Mouse (Mus musculus): ENCODE measurements around the gene Zfp618.

The Zfp618 gene

DNA sequence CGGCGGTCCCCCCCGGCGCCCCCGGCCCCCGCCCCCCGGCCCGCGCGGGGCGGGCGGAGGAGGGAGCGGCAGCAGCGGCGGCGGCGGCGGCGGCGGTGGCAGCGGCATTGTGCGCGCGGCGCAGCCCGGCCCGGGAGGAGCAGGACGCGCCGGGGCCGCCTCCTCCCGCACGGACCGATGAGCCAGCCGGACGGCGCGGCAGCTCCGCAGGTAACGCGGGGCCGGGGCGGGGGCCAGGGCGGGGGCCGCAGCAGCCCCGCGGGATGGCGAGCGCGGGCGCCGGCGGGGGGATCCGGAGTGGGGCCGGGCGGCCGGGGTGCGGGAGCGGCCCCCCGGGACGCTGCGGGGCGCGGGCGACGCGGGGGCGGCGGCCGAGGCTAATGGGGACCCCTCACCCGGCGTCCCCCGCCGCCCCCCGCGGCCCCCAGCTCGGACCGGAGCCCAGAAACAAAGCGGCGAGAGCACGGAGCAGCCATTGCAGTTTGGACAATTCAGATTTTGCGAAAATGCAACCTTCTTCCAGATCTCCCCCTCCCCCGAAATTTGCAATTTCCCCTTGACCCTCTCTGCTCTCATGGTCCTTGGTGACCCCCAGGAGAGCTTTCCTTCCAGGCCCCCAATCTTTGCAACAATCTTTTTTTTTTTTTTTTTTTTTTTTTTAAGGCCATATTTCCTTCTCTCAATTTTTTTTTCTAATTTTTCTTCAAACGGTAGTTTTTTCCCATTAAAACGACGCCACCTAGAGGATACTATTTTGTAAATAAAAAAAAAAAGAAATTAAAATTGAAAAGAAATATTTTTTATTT, at the start of gene Zfp618:
TSS of gene Zfp618 (plus strand) at position 77 of the 806 bp plus-strand sequence.
- no peak for DNase-seq (ENCODE audit: low spot score)

DNA sequence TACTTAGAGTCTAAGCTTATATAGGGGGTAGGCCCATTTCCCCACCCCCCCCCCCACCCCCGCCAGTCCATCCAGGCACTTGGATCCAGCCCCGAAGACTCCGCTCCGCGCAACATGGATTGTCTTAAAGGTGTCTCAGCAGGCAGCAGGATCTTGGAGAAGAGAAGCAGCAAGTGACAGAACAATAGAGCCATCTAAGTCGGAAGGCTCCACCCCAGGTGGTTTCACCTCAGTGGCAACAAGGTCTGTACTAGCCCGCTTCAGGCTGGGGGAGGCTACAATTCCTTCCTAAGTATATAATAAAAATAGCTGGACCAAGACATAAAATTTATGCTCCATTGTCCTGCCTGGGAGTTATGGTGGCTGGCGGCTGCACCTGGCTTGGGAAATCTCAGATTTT, 48.3 kb upstream of the Zfp618 start:
- DNase-seq (ENCODE audit: low spot score): no peak

DNA sequence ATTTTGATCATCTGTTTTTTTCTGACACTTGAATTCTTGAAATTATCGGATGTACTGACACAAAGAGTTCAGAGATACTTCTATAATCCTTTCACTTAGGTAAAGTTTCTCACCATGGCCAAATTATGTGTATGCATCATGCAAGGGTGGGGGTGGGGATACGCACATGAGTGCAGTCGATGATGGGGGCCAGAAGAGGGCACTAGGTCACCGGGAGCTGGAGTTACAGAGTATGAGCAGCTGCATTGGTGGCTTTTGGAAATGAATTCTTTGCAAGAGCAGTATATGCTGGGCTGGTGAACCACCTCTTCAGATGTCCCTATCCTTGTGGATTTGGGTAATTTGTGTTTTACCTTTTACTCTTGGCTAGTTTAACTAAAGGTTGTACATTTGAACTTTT, 31.6 kb upstream of the Zfp618 start:
- DNase-seq (ENCODE audit: low spot score): no peak

DNA sequence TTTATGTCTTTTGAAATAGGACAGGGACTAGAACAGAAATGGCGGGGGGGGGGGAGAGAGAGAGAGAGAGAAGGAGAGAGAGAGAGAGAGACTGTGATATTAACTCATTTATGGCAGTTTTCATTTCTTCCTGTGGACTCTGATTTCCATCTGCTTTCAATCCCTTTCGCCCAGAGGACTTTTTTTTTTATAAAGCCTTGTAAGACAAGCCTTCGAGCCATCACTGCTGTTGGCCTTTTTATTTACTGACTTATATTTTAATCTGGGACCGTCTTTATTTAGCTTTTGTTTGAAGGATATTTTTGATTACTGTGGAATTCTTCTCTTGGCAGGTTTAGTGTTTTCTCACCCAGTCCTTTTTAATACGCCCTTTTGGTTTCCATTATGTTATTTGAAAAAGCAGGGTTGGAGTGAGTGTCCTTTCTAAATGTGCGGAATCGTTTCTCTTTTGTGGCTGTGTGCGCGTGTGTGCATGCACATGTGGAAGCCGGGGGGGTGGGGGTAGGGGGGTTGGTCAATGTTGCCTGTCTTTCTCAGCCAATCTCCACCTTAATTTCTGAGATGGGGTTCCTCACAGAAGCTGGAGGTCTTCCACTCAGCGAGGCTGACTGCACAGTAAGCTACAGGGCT, 29.7 kb upstream of the Zfp618 start:
- DNase-seq (ENCODE audit: low spot score): no peak

DNA sequence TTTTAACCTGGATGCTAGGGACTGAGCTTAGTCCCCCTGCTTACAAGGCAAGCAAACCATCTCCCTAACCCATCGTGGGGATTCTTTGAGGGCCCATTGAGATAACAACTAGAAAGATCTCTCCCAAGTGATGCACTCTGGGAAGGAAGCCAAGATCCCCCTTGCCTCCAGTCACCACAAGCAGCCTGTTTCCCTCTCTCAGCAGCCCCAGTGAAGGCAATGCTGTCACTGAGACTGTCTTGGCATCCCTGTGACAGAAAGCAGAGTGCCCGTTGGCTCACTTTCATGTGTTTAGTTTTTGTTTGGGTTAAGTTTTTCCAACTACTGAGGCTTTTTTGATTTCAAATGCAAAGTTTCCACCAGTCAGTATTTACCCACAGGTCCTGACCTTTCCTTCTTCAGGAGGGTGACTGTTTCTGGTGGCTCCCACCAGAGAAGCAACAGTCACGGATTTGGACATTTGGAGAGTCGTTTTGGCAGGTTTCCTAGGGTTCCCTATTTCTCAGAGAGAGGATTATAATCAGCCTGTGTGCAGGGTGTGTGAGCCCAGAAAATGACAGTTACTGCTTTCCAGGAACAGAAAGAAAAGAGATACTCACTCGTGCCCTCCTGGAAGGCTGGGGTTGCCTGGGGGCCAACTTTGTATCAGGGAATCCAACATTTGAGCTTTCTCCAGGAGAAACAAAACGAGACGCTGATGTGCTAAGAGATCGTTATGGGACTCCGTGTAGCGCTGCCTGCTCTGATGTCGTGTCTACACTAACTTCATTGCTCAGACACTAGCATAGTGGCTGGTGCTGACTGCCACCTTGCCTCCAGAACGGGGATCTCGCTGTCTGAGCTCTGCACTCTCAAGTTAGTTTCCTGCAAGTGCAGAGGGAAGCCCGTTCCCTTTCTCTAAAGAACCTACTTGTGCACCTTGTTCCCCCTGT, 23.1 kb upstream of the Zfp618 start:
- DNase-seq (ENCODE audit: low spot score): no peak

DNA sequence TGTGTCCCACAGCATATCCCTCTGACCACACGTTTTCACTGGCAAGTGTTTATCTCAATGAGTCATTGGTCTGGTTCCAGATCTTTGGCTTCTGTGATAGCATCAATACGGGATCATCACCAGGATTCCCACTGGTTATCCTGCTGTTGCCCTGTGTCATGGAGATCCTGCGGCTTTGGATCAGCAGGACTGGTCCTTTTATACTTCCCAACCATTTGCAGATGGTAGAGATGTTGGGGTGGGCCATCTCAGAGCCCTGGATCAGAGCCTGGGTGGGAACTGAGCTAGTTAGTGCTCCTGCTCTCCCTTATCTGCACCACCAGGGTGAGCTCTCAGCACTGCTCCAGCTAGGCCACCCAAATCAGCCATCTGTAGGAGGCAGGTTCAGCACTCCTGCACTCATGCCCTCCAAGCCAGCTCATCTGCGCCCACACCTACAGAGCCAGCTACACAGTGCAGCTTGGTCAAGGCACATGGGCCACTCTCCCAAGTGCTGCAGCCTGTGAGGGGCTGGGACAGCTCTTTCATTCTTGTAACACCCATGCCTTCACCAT, 21.0 kb upstream of the Zfp618 start:
- DNase-seq (ENCODE audit: low spot score): no peak

DNA sequence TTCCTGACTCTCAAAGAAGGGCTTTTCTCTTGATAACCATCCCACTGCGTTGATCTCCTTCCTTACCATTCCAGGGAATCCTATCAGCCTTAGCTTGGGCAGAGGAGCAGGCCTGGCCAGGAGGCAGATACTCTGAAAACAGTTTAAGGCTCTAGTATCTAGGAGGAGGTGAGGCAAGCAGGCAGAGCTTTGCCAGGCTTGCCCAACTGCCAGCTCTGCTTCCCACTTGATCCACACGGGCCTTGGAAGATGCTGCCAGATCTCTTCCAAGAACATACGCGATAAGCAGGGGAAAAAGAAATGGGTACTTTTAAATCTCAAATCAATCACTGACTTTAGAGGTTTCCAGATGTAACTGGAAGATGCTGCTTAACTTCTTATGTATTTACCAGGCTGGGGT, 1.6 kb upstream of the Zfp618 start:
- no peak for DNase-seq (ENCODE audit: low spot score)

DNA sequence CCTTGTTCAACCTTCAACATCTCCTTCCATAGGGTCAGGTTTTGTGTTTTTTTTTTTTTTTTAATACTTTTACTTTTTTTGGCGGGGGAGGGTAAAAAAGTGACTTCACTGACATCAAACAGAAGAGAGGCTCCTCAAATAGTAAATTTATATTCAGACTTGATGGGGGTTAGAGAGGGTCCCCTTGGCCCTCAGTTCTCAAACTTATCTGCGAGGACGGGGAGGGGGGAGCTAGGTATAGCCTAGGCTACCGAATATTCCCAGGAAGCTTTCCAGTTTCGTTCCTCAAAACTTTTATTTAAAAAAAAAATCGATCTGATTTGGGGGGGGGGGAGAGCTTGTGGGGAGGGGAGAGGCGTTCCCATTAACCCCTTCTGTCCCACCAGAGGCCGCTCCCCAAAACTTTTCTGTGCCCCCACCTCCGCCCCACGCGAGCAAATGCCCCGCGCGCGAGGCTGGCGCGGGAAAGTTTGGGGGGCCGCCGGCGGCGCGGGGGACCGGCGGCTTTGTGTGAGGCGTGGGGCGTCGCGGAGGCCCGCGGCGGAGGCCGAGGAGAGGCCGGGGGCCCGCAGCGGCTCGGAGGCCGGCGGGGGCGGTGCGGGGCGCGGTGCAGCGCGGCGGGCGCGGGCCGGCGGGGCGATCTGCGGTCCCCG, 403 bp upstream of the Zfp618 start:
- no peak for DNase-seq (ENCODE audit: low spot score)

DNA sequence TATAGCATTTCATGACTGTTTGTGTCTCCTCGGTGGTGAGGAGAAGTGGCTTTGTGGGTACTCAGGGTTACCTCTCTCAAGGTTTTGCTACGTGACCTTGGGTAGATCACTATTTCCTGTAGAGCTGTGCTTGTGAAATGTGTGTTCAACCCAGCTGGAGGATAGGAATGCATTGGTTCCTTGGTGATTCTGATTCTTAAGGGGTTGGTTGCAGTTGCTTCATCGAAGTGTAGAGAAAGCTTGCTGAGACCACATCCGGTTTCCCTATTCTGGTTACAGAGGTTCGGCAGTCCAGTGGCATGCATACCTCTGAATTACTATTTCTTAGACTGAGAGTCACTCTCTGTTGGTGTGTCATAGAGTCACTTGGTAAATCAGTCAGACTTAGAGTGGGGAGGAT, 4.2 kb downstream of the Zfp618 start:
- no peak for DNase-seq (ENCODE audit: low spot score)

DNA sequence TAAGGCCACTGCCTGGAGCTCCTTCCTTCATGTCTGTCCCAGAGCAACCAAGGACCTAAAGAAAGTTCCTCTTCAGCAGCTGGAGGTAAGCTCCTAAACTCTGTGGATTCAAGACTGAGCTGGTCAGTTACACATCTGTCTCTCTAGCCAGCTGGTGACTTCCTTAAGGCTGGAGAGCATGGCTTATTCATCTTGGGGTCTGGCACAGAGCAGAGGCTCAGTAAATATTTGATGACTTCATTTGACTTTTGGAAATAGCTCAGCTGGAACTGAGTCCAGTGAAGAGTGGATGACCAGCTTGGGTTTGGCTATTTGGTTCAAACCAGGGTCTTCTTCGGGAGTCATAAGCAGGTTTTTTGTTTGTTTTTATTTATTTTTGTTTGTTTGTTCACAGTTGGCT, 6.6 kb downstream of the Zfp618 start:
- no peak for DNase-seq (ENCODE audit: low spot score)

DNA sequence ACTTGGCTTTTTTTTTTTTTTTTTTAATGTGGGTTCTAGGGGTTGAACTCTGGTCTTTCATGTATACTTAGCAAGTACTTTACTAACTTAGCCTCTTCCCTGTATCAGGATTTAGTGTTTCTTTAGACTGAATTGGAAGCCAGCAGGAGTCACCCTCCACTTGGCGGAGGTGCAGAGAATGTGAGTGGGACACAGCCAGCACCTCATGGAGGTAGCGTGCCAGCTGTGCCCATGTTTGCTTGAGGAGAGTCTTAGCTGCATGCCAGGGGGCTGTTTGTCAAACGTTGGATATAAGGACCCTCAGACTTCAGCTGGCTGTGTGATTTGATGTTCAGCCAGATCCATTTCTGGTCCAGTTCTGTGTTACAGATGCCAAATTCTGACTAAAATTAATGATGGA, 7.7 kb downstream of the Zfp618 start:
- no peak for DNase-seq (ENCODE audit: low spot score)

DNA sequence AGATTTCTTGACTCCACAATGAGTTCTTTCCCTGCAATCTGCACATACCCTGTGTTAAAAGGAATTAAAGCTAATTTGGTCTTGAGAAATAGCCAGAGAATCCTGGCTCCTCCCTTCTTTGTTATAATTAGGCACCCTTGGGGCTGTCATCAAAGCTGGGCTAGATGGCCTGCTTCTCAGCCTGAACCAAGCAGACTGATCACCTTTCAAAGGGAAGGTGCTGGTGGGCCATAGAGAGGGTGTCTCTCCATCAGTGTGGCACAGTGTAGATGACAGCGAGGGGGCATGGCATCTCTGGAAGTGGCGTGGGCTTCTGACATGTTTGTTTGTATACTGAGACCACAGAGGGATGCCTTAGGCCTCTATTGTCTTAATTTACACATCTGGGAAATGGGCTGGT, 9.5 kb downstream of the Zfp618 start:
- DNase-seq (ENCODE audit: low spot score): no peak

DNA sequence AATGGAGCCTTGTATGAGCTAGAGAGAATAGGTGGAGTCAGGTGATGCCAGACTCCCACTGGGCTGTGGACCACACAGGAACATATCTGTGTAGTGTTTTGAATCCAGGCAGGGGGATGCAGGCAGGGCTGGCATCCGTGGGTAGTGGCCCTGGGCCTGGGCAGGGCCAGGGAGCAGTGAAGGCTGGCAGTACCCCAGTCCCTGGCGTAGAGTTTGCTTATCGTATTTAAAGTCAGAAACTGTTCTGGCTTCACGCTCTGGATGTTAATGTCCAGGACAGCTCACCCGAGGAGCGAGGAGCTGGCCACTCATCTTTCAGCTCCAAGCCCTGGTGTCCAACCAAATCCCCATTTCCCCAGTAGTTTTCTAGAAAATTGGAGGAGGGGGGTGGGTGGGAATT, 10.2 kb downstream of the Zfp618 start:
- no peak for DNase-seq (ENCODE audit: low spot score)

DNA sequence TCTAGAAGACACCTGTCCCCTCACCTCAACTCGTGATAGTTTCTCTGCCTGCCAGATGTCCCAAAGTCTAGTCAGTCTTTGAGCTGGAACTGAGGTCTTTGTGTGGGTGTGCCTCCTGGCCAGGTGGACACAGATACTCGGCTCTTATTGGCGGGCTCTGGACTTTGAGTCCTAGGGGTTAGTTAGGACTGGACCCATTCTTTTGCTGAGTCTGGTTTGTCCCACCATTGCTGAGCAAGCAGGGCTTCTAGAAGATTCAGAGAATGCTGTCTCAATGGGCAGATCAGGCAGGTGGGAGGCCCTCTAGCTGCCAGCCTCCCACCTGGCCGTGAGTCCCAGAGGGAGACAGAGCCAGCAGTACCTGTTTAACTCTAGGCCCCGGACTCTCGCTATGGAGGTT, 12.1 kb downstream of the Zfp618 start:
- no peak for DNase-seq (ENCODE audit: low spot score)

DNA sequence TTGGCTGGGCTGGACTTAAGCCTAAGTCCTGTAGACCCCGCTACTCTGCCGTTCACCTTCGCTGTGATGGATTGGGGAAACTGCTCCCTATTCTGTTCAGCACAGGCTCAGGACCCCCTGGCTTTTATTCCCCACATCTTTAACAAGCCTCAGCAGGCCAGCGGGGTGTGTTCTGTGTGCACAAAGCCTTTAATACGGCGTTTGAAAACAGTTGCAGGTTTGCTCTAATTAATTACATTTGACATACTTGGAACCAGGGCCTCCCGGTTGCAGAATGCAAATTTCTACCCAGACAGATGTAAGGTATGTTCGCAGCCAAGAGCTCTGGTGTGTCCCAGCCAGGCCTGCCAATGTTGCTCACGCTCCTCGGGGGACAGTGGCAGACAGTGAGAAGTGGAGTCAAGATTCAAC, 13.1 kb downstream of the Zfp618 start:
- DNase-seq (ENCODE audit: low spot score): no peak

DNA sequence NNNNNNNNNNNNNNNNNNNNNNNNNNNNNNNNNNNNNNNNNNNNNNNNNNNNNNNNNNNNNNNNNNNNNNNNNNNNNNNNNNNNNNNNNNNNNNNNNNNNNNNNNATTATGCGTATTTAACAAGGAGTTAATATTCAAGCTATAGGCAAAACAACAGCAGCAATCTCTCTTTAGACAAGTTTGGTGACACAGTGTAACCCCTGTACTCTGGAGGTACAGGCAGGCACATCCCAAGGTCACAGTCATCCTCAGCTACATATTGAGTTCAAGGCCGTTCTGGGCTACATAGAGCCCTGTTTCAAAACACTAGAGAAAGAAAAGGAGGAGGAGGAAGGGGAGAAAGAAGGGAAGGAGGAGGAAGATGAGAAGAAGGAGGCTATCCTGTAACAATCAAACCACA, 16.2 kb downstream of the Zfp618 start:
- no peak for DNase-seq (ENCODE audit: low spot score)

DNA sequence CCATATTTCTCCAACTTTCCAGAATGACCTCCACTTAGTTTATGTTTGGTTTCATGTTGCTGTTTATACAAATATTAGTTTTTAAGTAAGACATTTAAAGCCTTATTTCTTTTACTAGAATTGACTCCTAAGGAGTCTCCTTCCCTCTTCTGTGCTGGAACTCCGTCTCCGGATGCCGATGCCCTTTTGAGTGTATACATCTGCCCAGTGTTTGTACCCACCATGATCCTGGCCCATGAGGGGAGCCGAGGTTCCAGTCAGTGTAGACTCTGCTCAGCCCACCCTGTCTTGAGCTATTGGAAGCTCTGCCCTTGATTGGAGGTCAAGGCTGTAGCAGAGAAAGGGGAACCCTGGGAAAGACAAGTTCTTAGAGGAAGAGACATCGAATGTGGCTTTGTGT, 18.2 kb downstream of the Zfp618 start:
- DNase-seq (ENCODE audit: low spot score): no peak

DNA sequence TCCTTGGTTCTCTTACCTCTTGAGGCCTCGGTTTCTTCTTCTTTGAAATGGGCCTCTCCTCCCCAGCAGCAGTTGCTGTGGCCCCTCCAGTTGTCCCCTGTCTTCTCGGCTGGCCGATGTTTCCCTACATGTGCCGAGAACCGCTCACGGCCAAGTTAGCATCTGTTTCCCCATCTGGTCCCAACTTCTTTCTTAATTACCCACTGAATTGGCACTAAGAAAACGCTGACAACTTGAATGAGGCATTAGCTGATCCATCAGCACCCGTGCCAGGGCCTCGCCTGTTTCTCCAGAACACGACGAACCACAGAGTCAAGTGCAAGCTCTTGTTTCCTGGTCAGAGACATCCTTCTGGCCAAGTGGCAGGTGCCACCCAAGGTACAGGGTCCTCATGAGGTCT, 26.0 kb downstream of the Zfp618 start:
- no peak for DNase-seq (ENCODE audit: low spot score)

DNA sequence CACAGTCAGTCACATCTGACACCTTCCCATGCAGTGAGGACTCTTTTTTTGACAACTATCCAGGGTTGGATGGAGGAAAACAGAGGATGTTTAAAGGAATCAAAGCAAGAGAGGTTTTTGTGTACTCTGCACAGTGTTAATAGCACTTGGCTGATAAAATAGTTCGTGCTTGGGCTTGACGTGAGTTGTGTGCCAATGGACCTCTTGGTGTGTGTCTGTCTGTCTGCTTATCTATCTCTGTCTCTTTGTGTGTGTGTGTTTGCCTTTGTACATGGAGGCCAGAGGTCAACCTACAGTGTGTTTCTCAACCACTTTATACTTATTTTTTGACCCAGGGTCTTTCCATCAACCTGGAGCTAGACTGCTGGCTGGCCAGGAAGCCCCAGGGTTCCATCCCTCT, 27.8 kb downstream of the Zfp618 start:
- DNase-seq (ENCODE audit: low spot score): no peak

DNA sequence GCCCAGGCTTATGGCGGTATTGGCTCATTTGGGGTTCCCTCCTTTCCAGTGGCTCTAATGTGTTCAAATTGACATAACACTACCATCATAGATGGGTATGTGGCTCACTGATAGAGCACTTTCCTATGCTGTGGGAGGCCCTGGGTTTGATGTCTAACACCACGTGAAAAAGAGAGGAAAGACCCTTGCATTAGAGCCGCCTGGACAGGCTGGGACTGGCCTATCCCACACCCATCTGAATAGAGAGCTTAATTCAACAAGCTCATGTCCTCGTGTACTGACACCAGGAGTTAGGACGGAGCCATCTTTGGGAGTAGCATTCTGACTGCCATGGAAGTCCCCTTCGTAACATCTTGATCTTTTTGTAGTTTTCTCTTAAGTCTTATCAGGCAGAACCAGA, 32.2 kb downstream of the Zfp618 start:
- no peak for DNase-seq (ENCODE audit: low spot score)

DNA sequence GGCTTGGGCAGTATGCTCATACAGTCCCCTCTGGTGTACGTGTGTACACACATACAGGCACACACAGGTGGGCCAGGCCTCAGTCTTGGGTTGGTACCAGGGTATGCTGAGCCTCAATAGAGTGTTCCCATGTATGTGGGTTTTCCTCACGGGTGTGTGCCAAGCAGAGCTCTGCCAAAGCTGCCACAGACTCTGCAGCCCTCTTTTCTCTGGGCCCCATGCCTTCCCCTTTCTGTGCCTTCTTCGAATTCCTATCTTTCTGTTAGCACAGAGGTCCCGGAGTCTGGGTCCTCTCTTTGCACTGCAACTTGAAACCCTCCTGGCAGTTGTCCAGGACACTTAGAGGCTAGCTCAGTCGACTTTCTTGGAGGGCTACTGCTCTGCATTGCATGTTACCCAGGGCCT, 33.1 kb downstream of the Zfp618 start:
- DNase-seq (ENCODE audit: low spot score): peak; percentile 47

DNA sequence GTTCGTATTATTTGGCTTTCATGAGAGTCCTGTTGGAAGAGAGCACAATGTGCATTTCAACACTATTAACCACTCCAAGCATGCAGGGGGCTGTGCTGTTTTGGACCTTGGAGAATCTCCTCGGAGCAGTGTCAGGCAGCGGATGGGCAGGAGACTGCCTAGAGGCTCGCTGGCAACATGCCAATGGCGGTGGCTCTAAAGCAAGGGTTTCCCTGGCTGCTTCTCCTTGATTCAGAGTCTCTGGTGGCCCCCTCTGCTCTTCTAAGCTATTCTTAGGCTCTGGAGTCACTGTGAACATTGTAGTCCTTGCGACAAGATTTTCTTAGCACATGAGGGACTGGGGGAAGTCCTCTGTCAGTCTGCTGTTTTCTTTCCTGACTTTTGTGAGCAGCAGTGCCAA, 33.5 kb downstream of the Zfp618 start:
- peak; percentile 26 for DNase-seq (ENCODE audit: low spot score)

Data from ovary, adult 18-20 months (tissue).